Mouse (Mus musculus) intestine, embryonic 14.5 days (tissue): ENCODE results near the gene Ech1. TPM values are rescaled to one million over a fixed set of nuclear protein-coding genes. Genes with fewer than 3 reads are reported as not detected.

ENCODE experiments used
- ATAC-seq: fragments of 200-750 bp; cut with Nextera tagmentation; replicated peaks from 2 replicates; pipeline ENCODE4 v1.8.0; 2017; ENCODE audit warnings: low read depth, moderate number of reproducible peaks, moderate TSS enrichment, moderate library complexity; ENCODE audit not compliant: low FRiP score, low TSS enrichment
- DNase-seq: peaks from one replicate; pipeline ENCODE4 v3.0.0-alpha.2; 2018; ENCODE audit warnings: low spot score
- H3K27ac ChIP-seq: fragments of 300-500 bp; sonication (generic); 2 replicates; pipeline ENCODE4 v1.5.1; 2014; ENCODE audit warnings: low read depth, mild to moderate bottlenecking, control low read depth
- H3K27me3 ChIP-seq: fragments of 300-500 bp; sonication (generic); replicated peaks from 2 replicates; pipeline ENCODE4 v1.6.1; 2014; ENCODE audit warnings: low read length, control low read depth; ENCODE audit not compliant: control insufficient read depth, insufficient read depth
- H3K36me3 ChIP-seq: fragments of 300-500 bp; sonication (generic); 2 replicates; pipeline ENCODE4 v1.6.1; 2014; ENCODE audit warnings: low read length, control low read depth; ENCODE audit not compliant: control insufficient read depth, insufficient read depth
- H3K4me1 ChIP-seq: fragments of 300-500 bp; sonication (generic); replicated peaks from 2 replicates; pipeline ENCODE4 v1.6.1; 2014; ENCODE audit warnings: low read length, control low read depth, mixed read lengths; ENCODE audit not compliant: control insufficient read depth, insufficient read depth
- H3K4me2 ChIP-seq: fragments of 300-500 bp; sonication (generic); 2 replicates; pipeline ENCODE4 v1.6.1; 2014; ENCODE audit warnings: low read length
- H3K4me3 ChIP-seq: fragments of 300-500 bp; sonication (generic); 2 replicates; pipeline ENCODE4 v1.5.1; 2014; ENCODE audit warnings: low read depth, low read length, control low read depth, mixed read lengths
- H3K9ac ChIP-seq: fragments of 300-500 bp; sonication (generic); 2 replicates; pipeline ENCODE4 v1.6.1; 2014; ENCODE audit warnings: mild to moderate bottlenecking, low read length
- H3K9me3 ChIP-seq: fragments of 300-500 bp; sonication (generic); 2 replicates; pipeline ENCODE4 v1.6.1; 2016; ENCODE audit warnings: low read length, control low read depth; ENCODE audit not compliant: control insufficient read depth
- WGBS: fragments of 180-500 bp; shearing (Covaris S2); extraction: QIAGEN DNeasy Blood & Tissue Kit; methylation state at CpG from one replicate; pipeline ENCODE4 v1.1.7; 2014; 5-methylcytosine and 5-hydroxymethylcytosine counted together
- polyA plus RNA-seq: library from polyadenylated mRNA; unstranded; fragments of >200 nt; fragmentation: Nextera tagmentation; extraction: Ambion mirVana; gene quantifications from 2 replicates; pipeline ENCODE4 v1.2.1, GENCODE M21; 2014

The Ech1 gene
- polyA plus RNA-seq, 1 experiment from 2014 or later: 188 TPM

- H3K27me3 ChIP-seq: no peaks in the 10 kb centered on the region
- no peak overlapping the region for H3K4me2 ChIP-seq
- peaks cover 31% of the 10 kb centered on the region for H3K4me1 ChIP-seq
- no peak overlapping the region for H3K27ac ChIP-seq
- no peaks in the 10 kb centered on the region for H3K9me3 ChIP-seq
- ATAC-seq (no peak), DNase-seq (no peak)
- 95% methylated on average over 9 of the region's 9 CpGs for WGBS
- no peak overlapping the region for H3K9ac ChIP-seq
- H3K36me3 ChIP-seq: no peaks in the 10 kb centered on the region
- no peak overlapping the region for H3K4me3 ChIP-seq
Observed at GRCm38 (mm10) chr7:28799994-28800393, 25.0 kb upstream of the Ech1 start.

- no peak overlapping the region for H3K4me3 ChIP-seq
- WGBS: 49% methylated on average over 3 of the region's 3 CpGs
- no peak for ATAC-seq
- no peaks in the 10 kb centered on the region for H3K36me3 ChIP-seq
- H3K4me2 ChIP-seq: no peak overlapping the region
- peaks cover 31% of the 10 kb centered on the region for H3K4me1 ChIP-seq
- no peaks in the 10 kb centered on the region for H3K27me3 ChIP-seq
- H3K9ac ChIP-seq: no peak overlapping the region
- peak overlapping the region; percentile 90 for H3K27ac ChIP-seq
- no peak for DNase-seq
- H3K9me3 ChIP-seq: no peaks in the 10 kb centered on the region
Observed at GRCm38 (mm10) chr7:28801451-28801850, 23.6 kb upstream of the Ech1 start.

GRCm38 (mm10) chr7:28801901-28802670, 22.9 kb upstream of the Ech1 start:
- Histone ChIP-seq H3K9me3 (no peaks in the 10 kb centered on the region), H3K36me3 (no peaks in the 10 kb centered on the region), H3K4me2 (peak overlapping the region; percentile 23), H3K27me3 (no peaks in the 10 kb centered on the region), H3K4me3 (no peak overlapping the region), H3K9ac (peak overlapping the region; percentile 5), H3K4me1 (peaks cover 27% of the 10 kb centered on the region), H3K27ac (peak overlapping the region; percentile 90)
- DNase-seq (peak; percentile 82), ATAC-seq (peak; percentile 59)
- 9% methylated on average over 10 of the region's 10 CpGs for WGBS

- Histone ChIP-seq H3K27me3 (no peaks in the 10 kb centered on the region), H3K9ac (peak overlapping the region; percentile 16), H3K4me2 (peak overlapping the region; percentile 23), H3K36me3 (no peaks in the 10 kb centered on the region), H3K27ac (peak overlapping the region; percentile 90), H3K4me3 (no peak overlapping the region), H3K4me1 (peaks cover 32% of the 10 kb centered on the region), H3K9me3 (no peaks in the 10 kb centered on the region)
- WGBS: 8% methylated on average over 10 of the region's 10 CpGs
- DNase-seq: no peak
- peak; percentile 51 for ATAC-seq
Observed at GRCm38 (mm10) chr7:28802846-28803588, 22.0 kb upstream of the Ech1 start.

GRCm38 (mm10) chr7:28803756-28804155, 21.3 kb upstream of the Ech1 start:
- no peak overlapping the region for H3K4me3 ChIP-seq
- H3K4me2 ChIP-seq: peak overlapping the region; percentile 23; the same call in 1 of the 2 replicates
- H3K9me3 ChIP-seq: no peaks in the 10 kb centered on the region
- 26% methylated on average over 4 of the region's 4 CpGs for WGBS
- H3K9ac ChIP-seq: no peak overlapping the region
- ATAC-seq (0 out of 2 replicates have a peak, but pooled peaks have one; percentile 12), DNase-seq (no peak)
- H3K4me1 ChIP-seq: peaks cover 36% of the 10 kb centered on the region
- peak overlapping the region; percentile 90 for H3K27ac ChIP-seq
- H3K27me3 ChIP-seq: no peaks in the 10 kb centered on the region
- no peaks in the 10 kb centered on the region for H3K36me3 ChIP-seq

- no peak overlapping the region for H3K4me3 ChIP-seq
- WGBS: 77% methylated on average over 4 of the region's 4 CpGs
- H3K4me2 ChIP-seq: no peak overlapping the region
- H3K4me1 ChIP-seq: peaks cover 30% of the 10 kb centered on the region
- DNase-seq (no peak), ATAC-seq (no peak)
- H3K27me3 ChIP-seq: no peaks in the 10 kb centered on the region
- H3K9ac ChIP-seq: no peak overlapping the region
- H3K9me3 ChIP-seq: no peaks in the 10 kb centered on the region
- H3K36me3 ChIP-seq: peaks cover 1% of the 10 kb centered on the region
- no peak overlapping the region for H3K27ac ChIP-seq
Observed at GRCm38 (mm10) chr7:28806869-28807268, 18.1 kb upstream of the Ech1 start.

GRCm38 (mm10) chr7:28807641-28808220, 17.3 kb upstream of the Ech1 start:
- ATAC-seq (no peak), DNase-seq (no peak)
- Histone ChIP-seq H3K4me1 (peaks cover 30% of the 10 kb centered on the region), H3K36me3 (peaks cover 10% of the 10 kb centered on the region), H3K4me2 (peak overlapping the region; percentile 66), H3K9me3 (no peaks in the 10 kb centered on the region), H3K27me3 (no peaks in the 10 kb centered on the region), H3K4me3 (peak overlapping the region; percentile 84), H3K9ac (peak overlapping the region; percentile 94), H3K27ac (peak overlapping the region; percentile 100)
- 55% methylated on average over 6 of the region's 8 CpGs for WGBS

- peaks cover 16% of the 10 kb centered on the region for H3K36me3 ChIP-seq
- DNase-seq (no peak), ATAC-seq (peak; percentile 2)
- peak within 1 kb of the TSS; percentile 94 for H3K9ac ChIP-seq
- 2% methylated on average over 35 of the region's 35 CpGs for WGBS
- peaks cover 28% of the 10 kb centered on the region for H3K4me1 ChIP-seq
- no peaks in the 10 kb centered on the region for H3K27me3 ChIP-seq
- peak within 1 kb of the TSS; percentile 84 for H3K4me3 ChIP-seq
- H3K27ac ChIP-seq: peak within 1 kb of the TSS; percentile 100
- peak within 1 kb of the TSS; percentile 66 for H3K4me2 ChIP-seq
- H3K9me3 ChIP-seq: no peaks in the 10 kb centered on the region
Observed at GRCm38 (mm10) chr7:28808221-28808941, 16.6 kb upstream of the Ech1 start, which contains the start of gene Hnrnpl. Hnrnpl (plus strand) TSS chr7:28808541.
